Mouse (Mus musculus) liver, embryonic 13.5 days (tissue): Measurements from ENCODE around the gene Gm3625. TPM values are rescaled to one million over a fixed set of nuclear protein-coding genes. Genes with fewer than 3 reads are reported as not detected.
"Not testable (repeated sequence)": the region's sequence is repeated elsewhere in the genome, so short reads cannot be mapped to it uniquely, and the experiment has no call there.

ENCODE experiments used
- ATAC-seq: fragments of 200-750 bp; cut with Nextera tagmentation; 2 replicates; pipeline ENCODE4 v1.8.0; 2017; ENCODE audit warnings: low read depth, mild to moderate bottlenecking, moderate number of reproducible peaks, moderate library complexity
- DNase-seq: peaks from one replicate; pipeline ENCODE4 v3.0.0; 2022
- H3K27ac ChIP-seq: fragments of 300-500 bp; sonication (generic); 2 replicates; pipeline ENCODE4 v1.5.1; 2015; ENCODE audit warnings: moderate library complexity, mild to moderate bottlenecking, inconsistent platforms
- H3K27me3 ChIP-seq: fragments of 300-500 bp; sonication (generic); 2 replicates; pipeline ENCODE4 v1.6.1; 2015; ENCODE audit warnings: mild to moderate bottlenecking, inconsistent platforms
- H3K36me3 ChIP-seq: fragments of 300-500 bp; sonication (generic); 2 replicates; pipeline ENCODE4 v1.6.1; 2015; ENCODE audit warnings: mild to moderate bottlenecking, inconsistent platforms
- H3K4me1 ChIP-seq: fragments of 300-500 bp; sonication (generic); replicated peaks from 2 replicates; pipeline ENCODE4 v1.6.1; 2015; ENCODE audit warnings: inconsistent platforms
- H3K4me2 ChIP-seq: fragments of 300-500 bp; sonication (generic); 2 replicates; pipeline ENCODE4 v1.6.1; 2015; ENCODE audit warnings: inconsistent platforms, mild to moderate bottlenecking, moderate library complexity
- H3K4me3 ChIP-seq: fragments of 300-500 bp; sonication (generic); replicated peaks from 2 replicates; pipeline ENCODE4 v1.5.1; 2015; ENCODE audit warnings: mild to moderate bottlenecking, inconsistent platforms
- H3K9ac ChIP-seq: fragments of 300-500 bp; sonication (generic); 2 replicates; pipeline ENCODE4 v1.6.1; 2015; ENCODE audit warnings: mild to moderate bottlenecking, inconsistent platforms
- H3K9me3 ChIP-seq: fragments of 300-500 bp; sonication (generic); replicated peaks from 2 replicates; pipeline ENCODE4 v1.6.1; 2016; ENCODE audit warnings: inconsistent platforms
- WGBS: fragments of 180-500 bp; shearing (Covaris S2); methylation state at CpG from one replicate; pipeline ENCODE4 v1.1.7; 2015; ENCODE audit not compliant: insufficient replicate concordance; 5-methylcytosine and 5-hydroxymethylcytosine counted together
- polyA plus RNA-seq: library from polyadenylated mRNA; unstranded; fragments of >200 nt; fragmentation: Nextera tagmentation; extraction: Ambion mirVana; gene quantifications from 2 replicates; pipeline ENCODE4 v1.2.1, GENCODE M21; 2015

Gene Gm3625
- polyA plus RNA-seq, 1 experiment from 2014 or later, result not detected

DNA sequence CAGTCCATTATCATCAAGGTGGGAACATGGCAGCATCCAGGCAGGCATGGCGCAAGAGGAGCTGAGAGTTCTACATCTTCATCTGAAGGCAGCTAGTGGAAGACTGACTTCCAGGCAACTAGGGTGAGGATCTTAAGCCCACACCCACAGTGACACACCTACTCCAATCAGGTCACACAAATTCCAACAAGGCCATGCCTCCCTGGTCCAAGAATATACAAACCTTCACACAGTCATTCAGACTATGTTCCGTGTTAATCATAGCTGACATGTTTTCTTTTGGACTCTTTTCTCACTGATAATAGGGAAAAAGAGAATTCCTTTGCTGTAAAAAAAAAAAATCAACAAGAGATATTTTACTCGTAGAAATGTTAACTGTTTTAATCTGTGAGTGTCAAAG lies 39.0 kb downstream of the Gm3625 start:
- not testable (repeated sequence) for H3K27me3 ChIP-seq, H3K9ac ChIP-seq, H3K4me1 ChIP-seq, H3K27ac ChIP-seq, H3K36me3 ChIP-seq, H3K9me3 ChIP-seq, ATAC-seq, DNase-seq, H3K4me2 ChIP-seq, H3K4me3 ChIP-seq
- WGBS, result 71% methylated on average over 3 of the region's 3 CpGs

- ATAC-seq (no peak), DNase-seq (peak; percentile 33)
- H3K9ac ChIP-seq, result no peak overlapping the region
These were observed 44.4 kb downstream of the Gm3625 start for GRCm38 (mm10) chr12:4548053-4549013.

DNA sequence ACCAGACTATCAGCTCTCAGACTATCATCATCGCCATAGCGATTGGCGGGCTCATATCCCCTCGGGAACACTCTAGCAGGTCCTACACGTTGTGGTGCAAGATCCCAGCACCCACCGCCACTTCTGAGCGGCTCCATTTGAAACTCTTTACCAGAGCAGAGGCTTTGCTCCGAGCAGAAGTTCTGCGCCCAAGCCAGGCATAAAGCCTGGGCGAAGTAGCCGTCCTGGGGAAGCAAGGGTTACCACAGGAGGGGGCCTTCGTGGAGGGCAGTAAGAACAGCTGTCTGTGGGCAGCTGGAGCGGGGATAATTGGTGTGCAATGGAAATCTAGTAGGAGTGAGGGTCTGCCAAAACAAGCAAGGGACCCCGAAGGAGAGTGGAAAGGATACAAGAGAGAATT lies 45.2 kb downstream of the Gm3625 start:
- 63% methylated on average over 14 of the region's 14 CpGs for WGBS
- no peak for ATAC-seq
- no peak overlapping the region for H3K9ac ChIP-seq

More at GRCm38 (mm10) chr12:4548053-4549013, 44.4 kb downstream of the Gm3625 start:
- WGBS, result 19% methylated on average over 18 of the region's 18 CpGs
- Histone ChIP-seq H3K27me3 (peaks cover 8% of the 10 kb centered on the region; the same call in 1 of the 2 replicates), H3K4me3 (no peak overlapping the region), H3K9me3 (no peaks in the 10 kb centered on the region), H3K4me1 (no peaks in the 10 kb centered on the region; the same call in 1 of the 2 replicates), H3K27ac (no peak overlapping the region), H3K4me2 (peak overlapping the region; percentile 47), H3K36me3 (no peaks in the 10 kb centered on the region)

GRCm38 (mm10) chr12:4546491-4546890 lies 46.2 kb downstream of the Gm3625 start:
- Histone ChIP-seq H3K9me3 (no peaks in the 10 kb centered on the region), H3K4me1 (no peaks in the 10 kb centered on the region), H3K9ac (no peak overlapping the region), H3K27me3 (peaks cover 8% of the 10 kb centered on the region; the same call in 1 of the 2 replicates), H3K27ac (no peak overlapping the region), H3K4me2 (no peak overlapping the region), H3K4me3 (no peak overlapping the region), H3K36me3 (no peaks in the 10 kb centered on the region)
- WGBS, result 65% methylated on average over 5 of the region's 5 CpGs
- DNase-seq (no peak), ATAC-seq (no peak)

More for the DNA sequence above, 45.2 kb downstream of the Gm3625 start:
- H3K27ac ChIP-seq, result no peak overlapping the region
- no peak for DNase-seq
- H3K27me3 ChIP-seq, result peaks cover 8% of the 10 kb centered on the region; the same call in 1 of the 2 replicates
- no peaks in the 10 kb centered on the region for H3K36me3 ChIP-seq
- H3K4me2 ChIP-seq, result no peak overlapping the region
- H3K9me3 ChIP-seq, result no peaks in the 10 kb centered on the region
- no peaks in the 10 kb centered on the region; the same call in 1 of the 2 replicates for H3K4me1 ChIP-seq
- H3K4me3 ChIP-seq, result no peak overlapping the region

DNA sequence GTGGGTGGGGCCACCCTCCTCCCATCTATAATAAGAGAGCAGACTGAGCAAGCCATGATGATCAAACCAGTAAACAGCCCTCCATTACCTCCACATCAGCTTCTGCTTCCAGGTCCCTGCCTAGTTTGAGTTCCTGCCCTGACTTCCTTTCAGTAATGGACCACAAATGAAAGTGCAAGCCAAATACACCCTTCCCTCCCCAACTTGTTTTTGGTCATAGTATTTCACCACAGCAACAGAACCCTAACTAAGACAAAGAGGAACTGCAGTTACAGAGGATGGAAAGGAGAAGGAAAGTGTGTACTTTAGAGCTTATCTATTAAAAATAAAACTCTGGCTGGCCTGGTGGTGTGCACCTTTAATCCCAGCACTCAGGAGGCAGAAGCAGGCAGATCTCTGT lies 47.3 kb downstream of the Gm3625 start:
- H3K9me3 ChIP-seq, result no peaks in the 10 kb centered on the region
- H3K9ac ChIP-seq, result no peak overlapping the region
- DNase-seq, result no peak
- H3K4me3 ChIP-seq, result no peak overlapping the region
- H3K27ac ChIP-seq, result no peak overlapping the region
- ATAC-seq, result no peak
- no peak overlapping the region for H3K4me2 ChIP-seq
- H3K36me3 ChIP-seq, result no peaks in the 10 kb centered on the region
- no peaks in the 10 kb centered on the region for H3K4me1 ChIP-seq
- H3K27me3 ChIP-seq, result peaks cover 8% of the 10 kb centered on the region; the same call in 1 of the 2 replicates

GRCm38 (mm10) chr12:4544400-4544919 lies 48.3 kb downstream of the Gm3625 start:
- ATAC-seq (no peak), DNase-seq (no peak)
- Histone ChIP-seq H3K4me1 (no peaks in the 10 kb centered on the region), H3K4me3 (no peak overlapping the region), H3K27me3 (peaks cover 6% of the 10 kb centered on the region; the same call in 1 of the 2 replicates), H3K27ac (no peak overlapping the region), H3K4me2 (no peak overlapping the region), H3K9ac (no peak overlapping the region), H3K36me3 (no peaks in the 10 kb centered on the region), H3K9me3 (no peaks in the 10 kb centered on the region)
- 69% methylated on average over 5 of the region's 5 CpGs for WGBS

Other genes starting within 250 kb of the Gm3625 start
- 0.74 and 0.79 TPM in 2 replicates for gene Ncoa1, start 115.7 kb downstream of the Gm3625 start, polyA plus RNA-seq
- 24.2 and 27.9 TPM in 2 replicates for gene Itsn2, start 289 bp downstream of the Gm3625 start, polyA plus RNA-seq
- gene Fam228a, start 145.5 kb upstream of the Gm3625 start, polyA plus RNA-seq, result 0.05 TPM in 1 of 2 replicates, not detected in the other
- gene Pfn4, start 176.1 kb upstream of the Gm3625 start, polyA plus RNA-seq, result 1.2 and 1.5 TPM in 2 replicates
- gene Fam228b, start 176.3 kb upstream of the Gm3625 start, polyA plus RNA-seq, result 0.87 and 0.89 TPM in 2 replicates
- 147 and 158 TPM in 2 replicates for gene Sf3b6, start 224.6 kb upstream of the Gm3625 start, polyA plus RNA-seq
- 3.2 and 3.6 TPM in 2 replicates for gene Fkbp1b, start 248.7 kb upstream of the Gm3625 start, polyA plus RNA-seq